Mouse (Mus musculus) gastrocnemius, adult 2 months (tissue): ENCODE measurements around the gene Ghsr. TPM values are rescaled to one million over a fixed set of nuclear protein-coding genes. Genes with fewer than 3 reads are reported as not detected.
"Not testable (repeated sequence)": the region's sequence is repeated elsewhere in the genome, so short reads cannot be mapped to it uniquely, and the experiment has no call there.

Experiments
- DNase-seq: peaks from one replicate; pipeline ENCODE4 v3.0.0; 2022
- H3K27ac ChIP-seq: fragments of 200-600 bp; 2 replicates; pipeline ENCODE4 v1.8.1; 2022; ENCODE audit warnings: mild to moderate bottlenecking
- H3K4me3 ChIP-seq: fragments of 200-600 bp; 2 replicates; pipeline ENCODE4 v1.8.1; 2022; ENCODE audit warnings: mild to moderate bottlenecking, moderate library complexity
- CTCF ChIP-seq: fragments of 200-600 bp; IDR thresholded peaks from 2 replicates; pipeline ENCODE4 v1.8.1; 2022; ENCODE audit warnings: antibody characterized with exemption, mild to moderate bottlenecking, moderate library complexity
- intact Hi-C: fragments of 180-260 bp; cut with DNase I; formaldehyde crosslinking; loops from one replicate; pipeline ENCODE4 v1.15.1; 2025
- total RNA-seq, 2 experiments: library from RNA; stranded (reverse); gene quantifications; 2 replicates each; pipeline ENCODE4 v1.2.3; 2021

Ghsr gene
- total RNA-seq, 2 experiments from 2014 or later: not detected

- no peak overlapping the region for H3K27ac ChIP-seq
- DNase-seq: no peak
- H3K4me3 ChIP-seq: no peak overlapping the region
- intact Hi-C loops: no loop called here
- TF ChIP-seq CTCF: no peak
These were observed 1.0 kb upstream of the Ghsr start for GRCm38 (mm10) chr3:27370125-27370524.

GRCm38 (mm10) chr3:27370582-27371275, 422 bp upstream of the Ghsr start:
- Histone ChIP-seq H3K27ac (no peak overlapping the region), H3K4me3 (no peak overlapping the region)
- intact Hi-C loops: no loop called here
- no peak for TF ChIP-seq CTCF
- no peak for DNase-seq

- Histone ChIP-seq H3K4me3 (no peak overlapping the region), H3K27ac (no peak overlapping the region)
- TF ChIP-seq CTCF: no peak
- intact Hi-C loops: no loop called here
- no peak for DNase-seq
These were observed 837 bp downstream of the Ghsr start for GRCm38 (mm10) chr3:27371725-27372650.

- DNase-seq: no peak
- intact Hi-C loops: no loop called here
- TF ChIP-seq CTCF: no peak
- H3K4me3 ChIP-seq: no peak overlapping the region
- no peak overlapping the region for H3K27ac ChIP-seq
These were observed 3.2 kb downstream of the Ghsr start for GRCm38 (mm10) chr3:27374396-27374795.

GRCm38 (mm10) chr3:27377935-27378334, 6.8 kb downstream of the Ghsr start:
- intact Hi-C loops: no loop called here
- DNase-seq: no peak
- Histone ChIP-seq H3K4me3 (no peak overlapping the region), H3K27ac (no peak overlapping the region)
- no peak for TF ChIP-seq CTCF

GRCm38 (mm10) chr3:27384836-27385235, 13.7 kb downstream of the Ghsr start:
- intact Hi-C loops: no loop called here
- DNase-seq: no peak

GRCm38 (mm10) chr3:27389923-27390322, 18.8 kb downstream of the Ghsr start:
- DNase-seq: no peak
- no peak overlapping the region for H3K4me3 ChIP-seq
- intact Hi-C loops: no loop called here
- TF ChIP-seq CTCF: no peak
- no peak overlapping the region for H3K27ac ChIP-seq

More at GRCm38 (mm10) chr3:27384836-27385235, 13.7 kb downstream of the Ghsr start:
- Histone ChIP-seq H3K27ac (no peak overlapping the region), H3K4me3 (no peak overlapping the region)
- peak; percentile 24; the same call in 1 of the 2 replicates for TF ChIP-seq CTCF

- H3K4me3 ChIP-seq, H3K27ac ChIP-seq, DNase-seq, intact Hi-C loops: not testable (repeated sequence)
These were observed 29.8 kb downstream of the Ghsr start for GRCm38 (mm10) chr3:27400996-27401395.

GRCm38 (mm10) chr3:27406440-27406839, 35.3 kb downstream of the Ghsr start:
- Histone ChIP-seq H3K27ac (no peak overlapping the region), H3K4me3 (no peak overlapping the region)
- intact Hi-C loops: no loop called here
- no peak for TF ChIP-seq CTCF
- DNase-seq: no peak

- no peak for TF ChIP-seq CTCF
- intact Hi-C loops: no loop called here
- Histone ChIP-seq H3K4me3 (no peak overlapping the region), H3K27ac (no peak overlapping the region)
- DNase-seq: no peak
These were observed 37.4 kb downstream of the Ghsr start for GRCm38 (mm10) chr3:27408564-27408963.

GRCm38 (mm10) chr3:27411286-27411685, 40.1 kb downstream of the Ghsr start:
- TF ChIP-seq CTCF: no peak
- intact Hi-C loops: no loop called here
- DNase-seq: no peak
- Histone ChIP-seq H3K27ac (no peak overlapping the region), H3K4me3 (no peak overlapping the region)

GRCm38 (mm10) chr3:27413566-27413965, 42.4 kb downstream of the Ghsr start:
- no peak overlapping the region for H3K4me3 ChIP-seq
- TF ChIP-seq CTCF: no peak
- DNase-seq: no peak
- intact Hi-C loops: no loop called here
- H3K27ac ChIP-seq: no peak overlapping the region

- H3K4me3 ChIP-seq: no peak overlapping the region
- no peak for DNase-seq
- no peak overlapping the region for H3K27ac ChIP-seq
- intact Hi-C loops: no loop called here
- no peak for TF ChIP-seq CTCF
These were observed 45.6 kb downstream of the Ghsr start for GRCm38 (mm10) chr3:27416786-27417185.
